Mouse (Mus musculus) c-Kit-positive CD71-negative TER-119-negative erythroid progenitor cells, embryonic 14.5 days (primary cell): ENCODE results near the gene Kdelr1.
"Not testable (repeated sequence)": the region's sequence is repeated elsewhere in the genome, so short reads cannot be mapped to it uniquely, and the experiment has no call there.

ENCODE experiments used
- DNase-seq: peaks from one replicate; pipeline ENCODE4 v3.0.0-alpha.2; 2013; ENCODE audit warnings: low read depth

Kdelr1 gene

DNA sequence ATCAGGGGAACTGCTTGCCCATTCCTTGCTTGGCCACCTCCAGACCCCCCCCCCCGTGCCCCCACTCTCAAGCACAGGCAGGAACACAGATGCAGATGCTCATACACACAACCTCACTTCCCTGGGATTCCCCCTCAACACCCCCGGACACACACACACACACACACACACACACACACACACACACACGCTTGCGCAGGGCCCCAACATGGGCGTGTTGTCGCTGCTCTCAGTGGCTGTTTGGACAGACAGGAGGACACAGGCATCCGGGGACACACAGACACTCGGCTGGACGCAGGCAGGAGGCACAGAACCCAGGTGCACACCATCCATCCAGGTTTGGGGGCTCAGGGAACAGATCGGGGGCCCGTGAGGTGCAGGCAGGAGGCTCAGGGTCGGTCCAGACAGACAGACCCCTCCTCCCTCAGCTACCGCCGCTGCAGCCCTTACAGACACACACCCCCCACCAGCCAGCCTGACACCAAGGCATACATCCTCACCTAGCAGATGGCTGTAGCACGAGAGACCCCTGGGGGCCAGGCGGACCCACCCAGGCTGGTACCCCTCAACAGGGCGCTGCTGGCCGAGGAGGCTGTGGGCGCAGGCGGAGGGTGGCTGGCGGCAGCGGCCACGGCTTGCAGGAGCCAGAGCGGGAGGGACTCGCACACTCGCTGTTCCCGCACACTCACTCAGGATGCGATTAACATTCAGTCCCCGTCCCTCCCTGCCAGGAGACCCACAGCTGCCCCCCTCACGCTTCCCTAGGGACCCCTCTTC, 2.1 kb upstream of the Kdelr1 start:
- no peak for DNase-seq

GRCm38 (mm10) chr7:45873061-45873947, 732 bp downstream of the Kdelr1 start:
- DNase-seq: peak; percentile 30

- no peak for DNase-seq
Observed at GRCm38 (mm10) chr7:45876895-45877294, 4.3 kb downstream of the Kdelr1 start.

- not testable (repeated sequence) for DNase-seq
Observed at GRCm38 (mm10) chr7:45878278-45878677, 5.7 kb downstream of the Kdelr1 start, which contains the start of gene Grin2d. Gene Grin2d (minus strand): TSS chr7:45878378.

DNA sequence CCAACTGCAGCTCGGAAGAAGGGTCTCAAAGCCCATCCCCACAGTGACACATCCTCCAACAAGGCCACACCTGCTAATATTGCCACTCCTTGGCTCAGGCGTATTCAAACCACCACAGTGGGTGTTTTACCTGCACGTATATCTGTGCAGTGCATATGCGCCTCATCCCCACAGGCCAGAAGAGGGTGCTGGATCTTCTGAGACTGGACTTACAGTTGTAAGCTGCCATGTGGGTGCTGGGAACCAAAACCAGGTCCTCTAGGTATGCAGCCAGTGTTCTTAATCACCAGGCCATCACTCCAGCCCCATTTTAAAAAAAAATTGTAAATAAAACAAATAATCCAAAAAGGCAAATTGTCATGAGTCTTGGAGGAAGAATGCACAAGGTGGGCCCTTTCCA, 8.0 kb downstream of the Kdelr1 start:
- DNase-seq: no peak

DNA sequence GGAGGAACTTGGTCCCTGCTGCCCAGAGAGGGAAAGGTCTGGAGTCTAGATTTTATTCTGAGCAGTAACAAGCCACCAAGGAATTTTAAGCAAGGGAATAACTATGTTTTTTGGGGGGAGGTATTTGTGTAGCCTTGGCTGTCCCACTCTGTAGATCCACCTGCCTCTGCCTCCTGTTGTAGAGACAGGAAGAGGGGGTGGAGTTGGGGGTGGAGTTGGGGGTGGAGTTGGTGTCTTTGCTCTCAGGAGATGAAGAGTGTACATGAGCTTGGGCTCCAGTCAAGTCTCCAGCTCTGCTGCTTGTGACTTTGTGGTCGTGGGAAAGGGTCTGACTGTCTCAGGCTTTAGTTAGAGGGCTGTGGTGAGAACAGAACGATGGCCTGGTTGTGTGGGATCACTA, 8.4 kb downstream of the Kdelr1 start:
- DNase-seq: no peak

DNA sequence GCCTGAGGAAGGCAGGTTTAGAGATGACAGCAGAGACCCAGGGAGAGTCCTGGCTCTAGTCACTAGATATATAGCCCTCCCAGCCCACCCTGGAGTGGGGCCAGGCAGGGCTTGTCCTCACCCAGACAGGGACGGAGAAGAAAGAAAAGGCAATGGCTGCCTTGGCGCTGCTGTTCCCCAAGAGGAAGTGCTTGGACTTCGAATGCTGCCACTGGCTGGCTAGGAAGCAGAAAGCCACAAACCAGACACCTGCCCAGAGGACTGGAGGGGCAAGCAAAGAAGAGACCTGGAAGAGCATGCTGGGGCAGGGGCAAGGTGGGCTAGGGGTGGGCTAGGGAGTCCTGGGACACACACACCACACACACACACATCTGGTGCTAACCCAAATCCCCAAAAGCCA, 14.7 kb downstream of the Kdelr1 start:
- DNase-seq: no peak

- no peak for DNase-seq
Observed at GRCm38 (mm10) chr7:45892651-45893050, 20.1 kb downstream of the Kdelr1 start.

DNA sequence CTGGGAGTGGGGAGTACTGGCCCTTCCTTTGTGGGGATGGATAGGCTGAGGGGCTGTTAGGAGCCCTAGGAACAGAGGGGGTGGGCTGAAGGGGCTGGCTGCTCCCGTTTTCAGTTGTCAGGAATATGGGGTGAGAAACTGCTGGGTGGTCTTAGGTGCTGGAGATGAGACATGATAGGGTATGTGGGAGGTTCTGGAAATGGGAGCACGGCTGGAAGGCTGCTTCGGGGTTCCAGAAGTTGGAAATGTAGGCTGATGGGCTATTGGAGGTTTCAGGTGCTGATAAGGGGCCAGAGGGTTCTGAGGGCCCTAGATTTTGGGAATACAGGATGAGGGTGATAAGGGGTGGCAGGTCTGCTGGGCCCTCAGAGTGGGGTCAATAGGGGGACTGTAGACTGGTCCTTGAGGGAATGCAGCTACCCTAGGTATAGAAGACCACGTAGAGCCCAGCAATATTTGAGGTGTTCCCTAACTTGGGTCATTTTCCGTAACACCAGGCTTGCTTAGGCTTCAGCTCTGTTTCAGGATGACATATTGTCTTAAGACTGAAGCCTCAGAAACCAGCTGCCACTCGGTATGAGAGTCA, 23.5 kb downstream of the Kdelr1 start:
- no peak for DNase-seq

DNA sequence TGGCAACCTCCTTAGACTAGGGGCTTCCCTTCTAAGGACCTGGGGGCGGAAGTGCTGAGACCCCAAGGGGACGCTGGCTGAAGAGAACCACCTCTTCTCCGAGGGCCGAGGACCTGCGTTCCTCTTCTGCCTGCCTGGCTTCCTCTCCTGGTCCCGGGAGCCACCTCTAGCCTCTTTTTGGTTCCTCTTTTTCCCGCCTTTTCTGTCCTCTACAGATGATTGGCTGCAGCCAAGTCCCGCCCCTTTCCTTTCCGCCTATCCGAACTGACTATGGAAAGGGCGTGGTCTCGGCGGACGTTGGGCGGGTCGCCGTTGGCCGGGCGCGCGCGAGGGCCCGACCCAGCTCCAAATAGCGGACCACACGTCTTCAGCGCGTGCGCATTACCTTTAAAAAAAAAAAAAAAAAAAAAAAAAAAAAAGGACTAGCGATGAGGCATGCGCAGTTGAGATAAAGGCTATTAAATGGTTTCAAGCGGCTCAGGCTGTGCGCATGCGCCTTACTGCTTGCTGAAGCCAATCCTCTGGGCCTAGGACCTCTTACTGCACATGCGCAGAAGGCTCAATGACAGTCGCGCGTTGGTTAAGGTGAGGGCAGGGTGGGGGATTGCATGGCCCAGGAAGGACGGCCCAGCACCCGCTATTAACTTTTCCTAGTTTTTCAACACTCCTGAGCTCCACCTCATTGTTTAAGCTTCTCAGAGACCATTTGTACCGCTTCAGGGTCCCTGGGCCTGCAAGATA, 24.1 kb downstream of the Kdelr1 start, which contains the start of the genes Syngr4 and Tmem143:
Syngr4 (minus strand) TSS at position 198 of the 741 bp plus-strand sequence.
Tmem143 (plus strand) TSS at position 425 of the 741 bp plus-strand sequence.
- DNase-seq: peak; percentile 99

DNA sequence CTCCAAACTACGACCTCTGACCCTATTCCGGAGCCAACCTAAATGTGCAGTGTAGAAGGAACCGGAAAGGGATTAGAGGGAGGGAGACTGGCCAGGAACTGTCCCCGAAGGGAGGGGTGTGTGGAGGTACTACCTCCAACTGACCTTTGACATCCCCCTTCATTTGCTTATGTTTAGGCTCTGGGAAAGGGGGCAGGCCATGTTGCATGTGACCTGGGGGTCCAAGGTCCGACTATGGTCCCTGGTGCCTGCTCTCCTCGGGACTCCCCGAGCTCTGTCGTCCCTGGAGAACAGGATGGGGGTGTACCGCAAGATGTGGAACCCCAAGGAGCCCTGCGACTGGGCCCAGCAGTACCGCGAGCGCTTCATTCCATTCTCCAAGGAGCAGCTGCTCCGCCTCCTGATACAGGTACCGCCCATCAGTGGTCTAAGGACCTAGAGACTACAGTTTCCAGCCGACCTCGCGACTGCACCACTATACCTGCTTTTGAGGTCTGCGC, 24.7 kb downstream of the Kdelr1 start:
- DNase-seq: no peak

DNA sequence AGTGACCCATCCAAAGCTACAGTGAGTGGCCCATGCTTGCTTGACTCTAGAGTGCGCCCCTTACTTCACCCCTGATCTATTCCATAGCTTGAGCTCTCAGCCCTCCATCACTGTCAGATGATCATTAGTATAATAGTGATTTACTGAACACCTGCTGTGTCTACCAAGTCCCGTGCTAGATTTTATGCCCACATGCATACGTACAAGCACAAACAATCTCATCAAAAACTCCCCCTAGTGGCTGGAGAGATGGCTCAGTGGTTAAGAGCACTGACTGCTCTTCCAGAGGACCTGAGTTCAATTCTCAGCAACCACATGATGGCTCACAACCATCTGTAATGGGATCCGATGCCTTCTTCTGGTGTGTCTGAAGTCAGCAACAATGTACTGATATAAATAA, 25.6 kb downstream of the Kdelr1 start:
- not testable (repeated sequence) for DNase-seq

DNA sequence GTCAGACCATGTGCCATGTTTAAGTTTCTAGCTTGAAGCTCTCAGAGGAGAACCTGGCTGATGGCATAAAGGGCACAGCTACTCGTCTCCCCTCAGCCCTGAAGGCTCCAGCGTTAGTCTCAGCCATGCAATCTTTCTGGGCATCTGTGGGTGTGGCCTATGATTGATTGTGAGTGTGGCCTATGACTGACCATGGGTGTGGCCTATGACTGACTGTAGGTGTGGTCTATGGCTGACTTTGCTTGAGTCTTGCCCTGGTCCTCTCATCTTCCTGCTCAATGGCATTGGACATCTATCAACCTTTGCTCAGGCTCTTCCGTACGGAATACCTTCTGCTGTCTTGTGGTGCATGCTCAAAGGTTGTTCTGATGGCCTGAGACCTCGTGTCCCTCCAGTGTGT, 29.0 kb downstream of the Kdelr1 start:
- DNase-seq: peak; percentile 62

GRCm38 (mm10) chr7:45902481-45903002, 30.0 kb downstream of the Kdelr1 start:
- DNase-seq: no peak

DNA sequence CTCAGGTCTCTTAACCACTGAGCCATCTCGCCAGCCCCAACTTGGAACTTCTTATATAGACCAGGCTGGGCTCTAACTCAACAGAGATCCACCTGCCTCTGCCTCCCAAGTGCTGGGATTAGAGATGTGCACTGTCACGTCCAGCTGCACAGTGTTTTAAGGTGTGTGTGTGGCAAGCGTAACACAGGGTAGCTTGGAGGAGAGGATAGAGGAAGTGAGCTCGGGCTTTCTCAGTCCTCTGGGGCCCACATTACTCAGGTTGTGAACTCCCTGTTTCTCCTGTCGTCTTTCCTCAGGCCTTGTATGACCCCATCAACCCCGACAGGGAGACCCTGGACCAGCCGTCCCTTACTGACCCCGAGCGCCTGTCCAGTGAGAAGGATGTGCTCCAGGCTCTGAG, 34.0 kb downstream of the Kdelr1 start:
- DNase-seq: no peak

GRCm38 (mm10) chr7:45908384-45908783, 35.8 kb downstream of the Kdelr1 start:
- DNase-seq: no peak

DNA sequence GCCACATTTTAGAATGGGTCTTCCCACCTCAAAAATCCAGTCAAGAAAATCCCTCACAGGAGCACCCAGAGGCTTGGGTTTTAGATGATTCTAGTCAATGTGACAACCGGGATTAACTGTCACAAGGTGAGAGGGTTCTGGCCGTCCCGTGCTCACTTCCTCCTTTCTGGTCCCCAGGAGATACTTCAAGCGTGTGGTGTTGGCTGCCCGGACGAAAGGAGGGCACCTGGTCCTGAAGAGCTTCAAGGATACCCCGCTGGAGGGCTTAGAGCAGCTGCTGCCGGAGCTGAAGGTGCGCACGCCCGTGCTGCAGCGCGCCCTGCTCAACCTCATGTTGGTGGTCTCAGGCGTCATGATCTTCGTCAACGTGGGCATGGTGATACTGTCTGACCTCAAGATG, 36.6 kb downstream of the Kdelr1 start:
- no peak for DNase-seq

- DNase-seq: no peak
Observed at GRCm38 (mm10) chr7:45914067-45914466, 41.5 kb downstream of the Kdelr1 start.

- no peak for DNase-seq
Observed at GRCm38 (mm10) chr7:45915011-45915410, 42.4 kb downstream of the Kdelr1 start.

- peak; percentile 71 for DNase-seq
Observed at GRCm38 (mm10) chr7:45916056-45917003, 43.8 kb downstream of the Kdelr1 start.
